Mouse (Mus musculus) midbrain, postnatal 0 days (tissue): Measurements from ENCODE around the gene Gpr119. TPM values are rescaled to one million over a fixed set of nuclear protein-coding genes. Genes with fewer than 3 reads are reported as not detected.

Experiments
- ATAC-seq: fragments of 200-750 bp; cut with Nextera tagmentation; 2 replicates; pipeline ENCODE4 v1.8.0; 2017; ENCODE audit warnings: moderate number of reproducible peaks, mild to moderate bottlenecking, moderate TSS enrichment, moderate library complexity; ENCODE audit not compliant: low FRiP score
- DNase-seq: peaks from one replicate; pipeline ENCODE4 v3.0.0-alpha.2; 2015; ENCODE audit warnings: low spot score
- H3K27ac ChIP-seq: fragments of 300-500 bp; sonication (generic); 2 replicates; pipeline ENCODE4 v1.5.1; 2014; ENCODE audit warnings: low read depth, mild to moderate bottlenecking, low read length, mixed read lengths
- H3K27me3 ChIP-seq: fragments of 300-500 bp; sonication (generic); 2 replicates; pipeline ENCODE4 v1.6.1; 2014; ENCODE audit warnings: low read length, control low read depth, mixed read lengths; ENCODE audit not compliant: insufficient read depth
- H3K36me3 ChIP-seq: fragments of 300-500 bp; sonication (generic); 2 replicates; pipeline ENCODE4 v1.6.1; 2014; ENCODE audit warnings: low read length, control low read depth, mixed read lengths; ENCODE audit not compliant: insufficient read depth
- H3K4me1 ChIP-seq: fragments of 300-500 bp; sonication (generic); 2 replicates; pipeline ENCODE4 v1.6.1; 2014; ENCODE audit warnings: mild to moderate bottlenecking, control low read depth, antibody characterized with exemption, low read length, mixed read lengths; ENCODE audit not compliant: insufficient read depth
- H3K4me2 ChIP-seq: fragments of 300-500 bp; sonication (generic); 2 replicates; pipeline ENCODE4 v1.6.1; 2014; ENCODE audit warnings: low read depth, mild to moderate bottlenecking, low read length, mixed read lengths; ENCODE audit not compliant: poor library complexity, severe bottlenecking
- H3K4me3 ChIP-seq: fragments of 300-500 bp; sonication (generic); 2 replicates; pipeline ENCODE4 v1.5.1; 2014; ENCODE audit warnings: low read depth, mild to moderate bottlenecking, low read length, moderate library complexity
- H3K9ac ChIP-seq: fragments of 300-500 bp; sonication (generic); replicated peaks from 2 replicates; pipeline ENCODE4 v1.6.1; 2014; ENCODE audit warnings: mild to moderate bottlenecking, low read length, moderate library complexity, mixed read lengths; ENCODE audit not compliant: poor library complexity, severe bottlenecking
- H3K9me3 ChIP-seq: fragments of 300-500 bp; sonication (generic); 2 replicates; pipeline ENCODE4 v1.6.1; 2016; ENCODE audit warnings: low read length, control low read depth
- CTCF ChIP-seq: IDR thresholded peaks from 2 replicates; pipeline ENCODE4 v1.5.1; 2016; ENCODE audit warnings: antibody characterized with exemption, mild to moderate bottlenecking
- WGBS: fragments of 180-500 bp; shearing (Covaris S2); extraction: QIAGEN DNeasy Blood & Tissue Kit; methylation state at CpG from one replicate; pipeline ENCODE4 v1.1.7; 2014; 5-methylcytosine and 5-hydroxymethylcytosine counted together
- polyA plus RNA-seq: library from polyadenylated mRNA; unstranded; fragments of >200 nt; fragmentation: Nextera tagmentation; extraction: Ambion mirVana; gene quantifications from 2 replicates; pipeline ENCODE4 v1.2.1, GENCODE M21; 2015
- total RNA-seq: library from RNA; depleted of rRNA; stranded (reverse); fragments of >200 nt; gene quantifications from 2 replicates; pipeline ENCODE4 v1.2.3, GENCODE M21; 2014; rRNA removed

Gene Gpr119
- total RNA-seq (not detected in 2 replicates), polyA plus RNA-seq (not detected in 2 replicates)

- DNase-seq = peak; percentile 2
- H3K9ac ChIP-seq = no peak within 1 kb of the TSS
Measured at GRCm38 (mm10) chrX:48674171-48674570, at the start of gene Gpr119. Gpr119 (minus strand) TSS chrX:48674478.

GRCm38 (mm10) chrX:48712846-48713245 is 38.6 kb upstream of the Gpr119 start:
- Histone ChIP-seq H3K27me3 (no peaks in the 10 kb centered on the region), H3K4me3 (no peak overlapping the region), H3K27ac (no peak overlapping the region), H3K9ac (no peak overlapping the region), H3K36me3 (0 out of 2 replicates have a peak, but pooled peaks cover 4% of the 10 kb centered on the region), H3K9me3 (no peaks in the 10 kb centered on the region), H3K4me2 (no peak overlapping the region), H3K4me1 (no peaks in the 10 kb centered on the region)
- DNase-seq (no peak), ATAC-seq (no peak)
- TF ChIP-seq CTCF = no peak
- WGBS = 89% methylated on average over 8 of the region's 8 CpGs

More at GRCm38 (mm10) chrX:48674171-48674570, at the start of gene Gpr119:
- no peak for ATAC-seq
- H3K4me2 ChIP-seq = no peak within 1 kb of the TSS
- no peaks in the 10 kb centered on the region for H3K36me3 ChIP-seq
- no peaks in the 10 kb centered on the region for H3K9me3 ChIP-seq
- WGBS = 39% methylated on average over 4 of the region's 4 CpGs
- no peak within 1 kb of the TSS for H3K27ac ChIP-seq
- H3K4me1 ChIP-seq = no peaks in the 10 kb centered on the region
- H3K4me3 ChIP-seq = no peak within 1 kb of the TSS
- TF ChIP-seq CTCF = no peak
- no peaks in the 10 kb centered on the region for H3K27me3 ChIP-seq

GRCm38 (mm10) chrX:48709701-48710100 is 35.4 kb upstream of the Gpr119 start:
- 85% methylated on average over 10 of the region's 10 CpGs for WGBS
- DNase-seq = no peak

GRCm38 (mm10) chrX:48694864-48695371 is 20.6 kb upstream of the Gpr119 start, which contains the start of gene Rbmx2:
Rbmx2 (plus strand) TSS chrX:48695004.
- no peaks in the 10 kb centered on the region for H3K36me3 ChIP-seq
- no peaks in the 10 kb centered on the region for H3K4me1 ChIP-seq
- no peaks in the 10 kb centered on the region for H3K9me3 ChIP-seq
- no peak within 1 kb of the TSS; the same call in 1 of the 2 replicates for H3K9ac ChIP-seq
- H3K27me3 ChIP-seq = no peaks in the 10 kb centered on the region
- H3K4me2 ChIP-seq = peak within 1 kb of the TSS; percentile 57
- peak within 1 kb of the TSS; percentile 53 for H3K4me3 ChIP-seq
- peak; percentile 96 for DNase-seq
- no peak within 1 kb of the TSS for H3K27ac ChIP-seq
- 12% methylated on average over 35 of the region's 42 CpGs for WGBS
- ATAC-seq = peak; percentile 98
- no peak for TF ChIP-seq CTCF

More at GRCm38 (mm10) chrX:48709701-48710100, 35.4 kb upstream of the Gpr119 start:
- H3K4me1 ChIP-seq = no peaks in the 10 kb centered on the region
- no peak for ATAC-seq
- no peak overlapping the region for H3K27ac ChIP-seq
- no peak for TF ChIP-seq CTCF
- no peaks in the 10 kb centered on the region for H3K9me3 ChIP-seq
- H3K4me2 ChIP-seq = no peak overlapping the region
- H3K9ac ChIP-seq = no peak overlapping the region
- 0 out of 2 replicates have a peak, but pooled peaks cover 4% of the 10 kb centered on the region for H3K36me3 ChIP-seq
- H3K27me3 ChIP-seq = no peaks in the 10 kb centered on the region
- H3K4me3 ChIP-seq = no peak overlapping the region

- H3K4me3 ChIP-seq = peak overlapping the region; percentile 53
- H3K9me3 ChIP-seq = no peaks in the 10 kb centered on the region
- DNase-seq (no peak), ATAC-seq (peak; percentile 87)
- H3K36me3 ChIP-seq = no peaks in the 10 kb centered on the region
- H3K27me3 ChIP-seq = no peaks in the 10 kb centered on the region
- no peak overlapping the region for H3K27ac ChIP-seq
- WGBS = 22% methylated on average over 6 of the region's 6 CpGs
- peak overlapping the region; percentile 50 for H3K4me2 ChIP-seq
- no peaks in the 10 kb centered on the region for H3K4me1 ChIP-seq
- H3K9ac ChIP-seq = no peak overlapping the region
- no peak for TF ChIP-seq CTCF
Measured at GRCm38 (mm10) chrX:48694460-48694859, 20.2 kb upstream of the Gpr119 start.

- DNase-seq = no peak
- H3K9ac ChIP-seq = no peak overlapping the region
- no peak for TF ChIP-seq CTCF
- no peak overlapping the region for H3K4me2 ChIP-seq
- no peak for ATAC-seq
- H3K27me3 ChIP-seq = no peaks in the 10 kb centered on the region
- no peaks in the 10 kb centered on the region for H3K9me3 ChIP-seq
- H3K27ac ChIP-seq = no peak overlapping the region
- no peaks in the 10 kb centered on the region for H3K4me1 ChIP-seq
- no peak overlapping the region for H3K4me3 ChIP-seq
- WGBS = 68% methylated on average over 5 of the region's 5 CpGs
- no peaks in the 10 kb centered on the region for H3K36me3 ChIP-seq
Measured at GRCm38 (mm10) chrX:48683857-48684256, 9.6 kb upstream of the Gpr119 start.
